Mouse (Mus musculus): Measurements from ENCODE around the gene Kcnip4. TPM values are rescaled to one million over a fixed set of nuclear protein-coding genes. Genes with fewer than 3 reads are reported as not detected.

The Kcnip4 gene
- polyA plus RNA-seq, 1 experiment: 0.06 TPM

DNA sequence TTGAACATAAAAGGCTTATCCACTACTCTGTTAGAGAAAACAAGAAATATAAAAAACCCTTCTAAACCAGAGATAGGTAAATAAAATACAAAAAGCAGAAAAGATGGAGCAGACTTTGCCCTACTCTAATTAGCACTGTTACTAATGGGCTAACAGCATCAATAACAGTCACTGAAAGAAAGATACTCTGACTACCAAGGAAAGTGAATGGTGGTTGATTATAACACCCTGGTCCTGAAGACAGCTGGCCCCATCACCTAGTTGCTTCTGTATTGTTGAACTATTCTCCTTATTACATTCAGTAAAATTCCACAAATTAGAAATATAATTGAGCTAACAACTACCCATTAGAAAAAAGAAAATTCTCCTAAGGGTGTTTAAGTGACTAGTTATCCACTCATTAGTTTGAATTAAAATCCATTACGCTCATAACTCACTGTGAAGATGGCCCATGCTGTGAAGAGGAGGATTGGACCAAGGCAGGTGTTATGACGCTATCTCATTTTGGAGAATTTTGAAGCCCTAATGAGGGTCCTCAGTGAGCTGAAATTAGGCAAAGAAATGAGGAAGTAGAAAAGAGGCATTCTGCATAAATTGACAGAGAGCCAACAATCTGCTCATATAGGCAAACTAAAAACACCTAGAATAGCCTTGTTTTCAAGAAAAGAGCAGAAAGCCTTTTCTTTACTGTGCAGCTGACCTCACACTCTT is 582.2 kb downstream of the Kcnip4 start:
- TF ChIP-seq CEBPB (IDR thresholded peaks at IDR 0.05; ENCODE audit: insufficient read depth, poor library complexity, severe bottlenecking) (no peak), MYOG (IDR thresholded peaks at IDR 0.05; ENCODE audit: control insufficient read depth in 1 of 3, insufficient read depth in 1 of 3, insufficient read length in 2 of 3, low read depth in 2 of 3) (no peak), E2F4 (IDR thresholded peaks at IDR 0.05; ENCODE audit: insufficient read depth) (no peak), SRF (IDR thresholded peaks at IDR 0.05; ENCODE audit: control insufficient read depth, insufficient read length, low read depth) (no peak), MYOD1 (IDR thresholded peaks at IDR 0.05; ENCODE audit: control insufficient read depth in 1 of 3, insufficient read length in 2 of 3, low read depth in 2 of 3) (no peak), TCF3 (IDR thresholded peaks at IDR 0.05; ENCODE audit: insufficient read length, low read depth) (no peak), REST (IDR thresholded peaks at IDR 0.05; ENCODE audit: insufficient read depth, insufficient read length) (no peak), MAX (IDR thresholded peaks at IDR 0.05; ENCODE audit: low read depth) (no peak), USF1 (IDR thresholded peaks at IDR 0.05; ENCODE audit: low read depth) (no peak), POLR2AphosphoS2 (IDR thresholded peaks at IDR 0.05; ENCODE audit: insufficient read length, low read depth) (no peak), TCF12 (IDR thresholded peaks at IDR 0.05; ENCODE audit: insufficient read depth, poor library complexity, severe bottlenecking) (no peak), POLR2A (IDR thresholded peaks at IDR 0.05; ENCODE audit: insufficient read length, low read depth) (no peak)
- Histone ChIP-seq H3ac (ENCODE audit: control insufficient read depth, insufficient read length) (no peak overlapping the region), H3K4me2 (ENCODE audit: low read depth) (no peak overlapping the region), H3K79me2 (ENCODE audit: control insufficient read depth, insufficient read depth) (no peaks in the 10 kb centered on the region), H3K4me3 (no peak overlapping the region), H3K36me3 (ENCODE audit: control insufficient read depth, insufficient read depth) (no peaks in the 10 kb centered on the region), H3K27me3 (ENCODE audit: control insufficient read depth, insufficient read depth, insufficient read length) (no peaks in the 10 kb centered on the region)

- Histone ChIP-seq H3K4me2 (ENCODE audit: low read depth) (no peak overlapping the region), H3K27me3 (ENCODE audit: control insufficient read depth, insufficient read depth, insufficient read length) (no peaks in the 10 kb centered on the region)
- TF ChIP-seq POLR2AphosphoS2 (IDR thresholded peaks at IDR 0.05; ENCODE audit: insufficient read length, low read depth) (no peak), MYOG (IDR thresholded peaks at IDR 0.05; ENCODE audit: control insufficient read depth in 1 of 3, insufficient read depth in 1 of 3, insufficient read length in 2 of 3, low read depth in 2 of 3) (no peak), MYOD1 (IDR thresholded peaks at IDR 0.05; ENCODE audit: control insufficient read depth in 1 of 3, insufficient read length in 2 of 3, low read depth in 2 of 3) (no peak), CEBPB (IDR thresholded peaks at IDR 0.05; ENCODE audit: insufficient read depth, poor library complexity, severe bottlenecking) (no peak), USF1 (IDR thresholded peaks at IDR 0.05; ENCODE audit: low read depth) (no peak), E2F4 (IDR thresholded peaks at IDR 0.05; ENCODE audit: insufficient read depth) (no peak), REST (IDR thresholded peaks at IDR 0.05; ENCODE audit: insufficient read depth, insufficient read length) (no peak), TCF12 (IDR thresholded peaks at IDR 0.05; ENCODE audit: insufficient read depth, poor library complexity, severe bottlenecking) (no peak), SRF (IDR thresholded peaks at IDR 0.05; ENCODE audit: control insufficient read depth, insufficient read length, low read depth) (no peak), POLR2A (IDR thresholded peaks at IDR 0.05; ENCODE audit: insufficient read length, low read depth) (no peak)
Measured at GRCm38 (mm10) chr5:48931881-48932280, 592.8 kb downstream of the Kcnip4 start.

GRCm38 (mm10) chr5:48890216-48890615 is 634.5 kb downstream of the Kcnip4 start:
- H3K27me3 ChIP-seq (ENCODE audit: control insufficient read depth, insufficient read depth, insufficient read length): no peaks in the 10 kb centered on the region
- no peak overlapping the region for H3ac ChIP-seq (ENCODE audit: control insufficient read depth, insufficient read length)
- H3K79me2 ChIP-seq (ENCODE audit: control insufficient read depth, insufficient read depth): no peaks in the 10 kb centered on the region
- TF ChIP-seq POLR2AphosphoS2 (IDR thresholded peaks at IDR 0.05; ENCODE audit: insufficient read length, low read depth): no peak
- H3K4me3 ChIP-seq: no peak overlapping the region
- H3K4me2 ChIP-seq (ENCODE audit: low read depth): no peak overlapping the region
- H3K36me3 ChIP-seq (ENCODE audit: control insufficient read depth, insufficient read depth): no peaks in the 10 kb centered on the region

More at GRCm38 (mm10) chr5:48931881-48932280, 592.8 kb downstream of the Kcnip4 start:
- Histone ChIP-seq H3ac (ENCODE audit: control insufficient read depth, insufficient read length) (no peak overlapping the region), H3K4me3 (no peak overlapping the region), H3K36me3 (ENCODE audit: control insufficient read depth, insufficient read depth) (no peaks in the 10 kb centered on the region), H3K79me2 (ENCODE audit: control insufficient read depth, insufficient read depth) (no peaks in the 10 kb centered on the region)

GRCm38 (mm10) chr5:48889395-48890194 is 635.1 kb downstream of the Kcnip4 start:
- TF ChIP-seq TCF12 (IDR thresholded peaks at IDR 0.05; ENCODE audit: insufficient read depth, poor library complexity, severe bottlenecking): no peak
- no peak for TF ChIP-seq SRF (IDR thresholded peaks at IDR 0.05; ENCODE audit: control insufficient read depth, insufficient read length, low read depth)
- TF ChIP-seq E2F4 (IDR thresholded peaks at IDR 0.05; ENCODE audit: insufficient read depth): no peak
- no peak for TF ChIP-seq REST (IDR thresholded peaks at IDR 0.05; ENCODE audit: insufficient read depth, insufficient read length)
- no peak for TF ChIP-seq CEBPB (IDR thresholded peaks at IDR 0.05; ENCODE audit: insufficient read depth, poor library complexity, severe bottlenecking)
- no peak for TF ChIP-seq MYOG (IDR thresholded peaks at IDR 0.05; ENCODE audit: control insufficient read depth in 1 of 3, insufficient read depth in 1 of 3, insufficient read length in 2 of 3, low read depth in 2 of 3)
- no peak for TF ChIP-seq MYOD1 (IDR thresholded peaks at IDR 0.05; ENCODE audit: control insufficient read depth in 1 of 3, insufficient read length in 2 of 3, low read depth in 2 of 3)
- no peak for TF ChIP-seq USF1 (IDR thresholded peaks at IDR 0.05; ENCODE audit: low read depth)
- no peak for TF ChIP-seq POLR2AphosphoS2 (IDR thresholded peaks at IDR 0.05; ENCODE audit: insufficient read length, low read depth)
- TF ChIP-seq MAX (IDR thresholded peaks at IDR 0.05; ENCODE audit: low read depth): no peak
- no peak for TF ChIP-seq POLR2A (IDR thresholded peaks at IDR 0.05; ENCODE audit: insufficient read length, low read depth)
- TF ChIP-seq TCF3 (IDR thresholded peaks at IDR 0.05; ENCODE audit: insufficient read length, low read depth): no peak

More at GRCm38 (mm10) chr5:48889395-48890194, 635.1 kb downstream of the Kcnip4 start:
- H3K79me2 ChIP-seq (ENCODE audit: control insufficient read depth, insufficient read depth): no peaks in the 10 kb centered on the region
- no peak overlapping the region for H3K4me3 ChIP-seq
- H3K4me2 ChIP-seq (ENCODE audit: low read depth): no peak overlapping the region
- no peak overlapping the region for H3ac ChIP-seq (ENCODE audit: control insufficient read depth, insufficient read length)
- no peaks in the 10 kb centered on the region for H3K36me3 ChIP-seq (ENCODE audit: control insufficient read depth, insufficient read depth)
- H3K27me3 ChIP-seq (ENCODE audit: control insufficient read depth, insufficient read depth, insufficient read length): no peaks in the 10 kb centered on the region

Data from myocyte (in vitro differentiated cells).